Mouse (Mus musculus) 3134 (cell line): ENCODE results near the gene Bco1.

Experiments used
- DNase-seq: peaks from one replicate; pipeline ENCODE4 v3.0.0-alpha.2; 2011; ENCODE audit warnings: low spot score; ENCODE audit not compliant: insufficient read length; ENCODE audit errors: extremely low read depth

The Bco1 gene

DNA sequence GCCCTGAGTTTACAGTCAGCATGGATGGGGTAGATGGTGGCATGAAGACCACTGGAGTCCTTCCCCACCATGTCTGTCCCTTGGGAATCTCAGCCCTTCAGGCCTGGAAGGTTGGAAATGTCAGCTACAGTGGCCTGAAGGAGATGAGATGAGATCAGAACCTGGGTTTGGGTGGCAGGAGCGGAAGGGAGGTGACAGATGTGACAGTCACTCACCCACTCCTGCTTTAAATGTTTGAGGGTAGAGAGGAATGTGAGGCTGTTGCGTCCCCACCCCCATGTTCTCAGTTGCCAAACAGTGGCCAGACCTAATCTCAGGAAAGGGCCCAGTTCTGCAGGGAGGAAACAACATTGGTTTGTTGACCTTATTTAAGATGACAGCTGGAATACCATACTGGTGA lies 41.1 kb downstream of the Bco1 start:
- no peak for DNase-seq

DNA sequence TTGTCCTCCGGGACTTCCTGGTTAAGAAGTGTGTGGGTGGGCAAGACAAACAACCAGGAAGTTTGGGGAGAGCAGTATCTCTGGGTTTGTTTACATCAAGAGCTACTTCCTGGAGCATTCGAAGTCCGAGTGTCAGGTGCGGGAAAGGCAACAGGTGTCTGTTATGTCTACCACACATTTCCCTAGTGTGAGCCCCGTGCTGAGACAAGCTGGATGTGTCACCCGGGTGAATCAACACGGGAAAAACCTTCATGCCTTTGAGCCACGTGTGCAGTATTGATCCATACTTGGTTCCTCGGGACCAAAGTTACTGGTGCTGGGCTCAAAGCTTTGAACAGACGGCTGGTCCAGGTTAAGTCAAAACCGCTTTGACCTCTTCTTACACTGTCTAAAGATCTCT lies 41.7 kb downstream of the Bco1 start:
- no peak for DNase-seq

DNA sequence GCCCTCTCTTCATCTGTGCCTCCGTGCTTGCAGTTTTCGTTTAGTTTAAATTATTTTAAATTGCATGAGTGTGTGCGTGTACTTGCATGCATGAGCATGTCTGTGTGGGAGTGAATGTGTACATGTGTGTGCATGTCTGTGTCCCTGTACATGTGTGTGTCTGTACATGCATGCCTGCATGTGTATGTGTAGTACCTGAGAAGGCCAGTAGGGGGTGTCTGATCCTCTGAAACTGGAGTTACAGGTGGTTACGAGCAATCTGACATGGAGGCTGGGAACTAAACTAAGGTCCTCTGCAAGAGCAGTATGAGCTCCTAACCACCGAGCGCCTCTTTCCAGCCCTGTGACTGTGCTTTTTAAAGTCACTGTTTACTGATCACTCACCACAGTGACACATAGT lies 52.9 kb downstream of the Bco1 start:
- no peak for DNase-seq

DNA sequence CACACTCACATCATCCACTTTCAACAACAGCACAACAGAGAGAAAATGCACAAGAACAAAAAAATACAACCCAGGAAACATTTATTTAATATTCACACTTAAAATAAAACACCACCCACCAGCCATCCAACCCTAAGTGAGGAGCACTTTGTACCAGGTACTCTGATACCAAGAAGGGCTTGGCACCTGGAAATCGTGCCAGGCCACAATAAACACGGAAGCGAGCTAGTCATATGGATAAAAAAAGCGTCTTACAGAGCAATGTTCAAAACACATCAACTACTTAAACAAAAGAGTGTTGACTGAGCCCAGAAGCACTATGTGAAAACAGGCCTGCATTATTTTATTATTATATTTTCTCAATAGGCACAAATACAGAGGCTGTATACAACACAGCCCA lies 60.5 kb downstream of the Bco1 start:
- DNase-seq: no peak

DNA sequence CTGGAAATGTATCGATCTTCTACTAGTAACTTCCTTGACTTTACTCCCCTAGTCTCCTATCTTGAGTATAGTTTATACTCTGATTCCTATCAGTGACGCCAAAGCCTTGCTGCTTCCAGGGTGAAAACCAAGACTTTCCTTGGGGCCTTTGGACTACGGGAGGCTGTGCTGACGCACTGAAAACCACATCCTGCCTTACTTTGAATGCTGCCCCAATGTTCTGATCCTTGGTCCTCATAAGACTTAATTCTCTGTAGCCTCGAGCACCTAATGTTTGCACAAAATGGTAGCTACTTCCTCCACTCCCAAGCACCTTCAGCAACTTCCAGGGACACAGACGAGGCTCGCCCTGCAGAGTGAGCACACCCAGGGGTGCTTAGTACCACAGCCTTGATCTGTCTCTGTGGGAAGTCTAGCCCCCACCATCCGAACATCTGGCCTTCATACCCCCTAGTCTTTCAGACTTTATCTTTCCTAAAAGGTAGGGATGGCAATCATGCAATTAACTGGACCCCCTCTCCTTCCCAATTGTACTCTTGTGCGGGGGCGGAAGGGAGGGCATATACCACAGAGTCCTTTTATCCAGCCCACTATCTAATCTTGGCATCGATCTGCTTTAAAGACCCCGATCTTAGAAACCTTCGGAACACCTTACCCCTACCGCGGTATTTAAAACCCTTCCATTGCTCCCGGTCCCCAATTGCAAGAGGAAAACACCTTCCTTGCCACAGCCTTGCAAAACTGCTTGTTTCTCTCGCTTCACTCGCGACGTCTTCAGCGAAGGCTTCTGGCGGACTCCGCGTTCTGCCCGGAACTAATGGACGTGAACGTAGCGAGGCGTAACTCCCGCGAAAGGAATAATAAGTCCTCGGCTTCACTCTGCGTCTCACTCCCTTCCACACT lies 61.5 kb downstream of the Bco1 start:
- DNase-seq: peak; percentile 39

DNA sequence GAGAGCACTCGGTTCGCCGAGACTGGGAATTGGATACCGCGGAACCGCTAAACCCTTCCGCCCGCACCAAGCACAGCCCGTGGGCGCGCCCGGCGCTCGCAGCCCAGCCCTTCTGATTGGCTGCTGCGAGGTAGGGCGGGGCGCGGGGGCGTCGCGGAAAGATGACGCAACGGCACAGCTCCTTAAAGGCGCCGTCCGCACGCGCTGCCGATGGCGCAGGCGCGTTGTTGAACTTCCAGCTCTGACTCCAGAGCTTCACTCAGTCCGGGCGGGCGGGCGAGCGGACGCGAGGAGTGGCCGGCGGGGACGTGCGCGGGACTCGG lies 62.1 kb downstream of the Bco1 start:
- peak; percentile 97 for DNase-seq

DNA sequence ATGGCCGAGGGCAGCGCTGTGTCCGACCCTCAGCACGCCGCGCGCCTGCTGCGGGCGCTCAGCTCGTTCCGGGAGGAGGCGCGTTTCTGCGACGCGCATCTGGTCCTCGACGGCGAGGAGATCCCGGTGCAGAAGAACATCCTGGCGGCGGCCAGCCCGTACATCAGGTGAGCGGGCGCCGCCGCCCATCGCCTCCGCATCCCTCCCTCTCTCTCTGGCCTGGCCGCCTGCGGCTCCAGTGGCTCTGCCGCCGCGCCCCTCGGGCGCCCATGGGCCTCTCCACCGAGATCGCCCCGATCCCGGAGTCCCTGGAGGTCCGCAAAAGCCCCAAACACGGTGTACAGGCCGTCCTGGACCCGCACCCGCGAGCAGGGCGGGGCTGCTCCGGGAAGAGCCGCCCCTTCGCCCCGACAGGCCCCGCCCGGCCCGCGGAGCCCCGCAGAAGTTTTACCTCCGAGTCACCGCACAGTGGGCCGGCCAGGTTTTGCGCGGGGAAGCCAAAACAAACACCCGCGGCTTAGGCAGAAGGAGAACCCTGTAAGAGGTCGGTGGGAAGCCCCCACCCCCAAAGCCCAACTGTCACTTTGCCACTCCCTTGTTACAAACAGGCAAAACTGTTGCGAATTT lies 62.6 kb downstream of the Bco1 start, which contains the start of gene Gan:
Gan (plus strand) TSS at position 1 of the 627 bp plus-strand sequence.
- peak; percentile 73 for DNase-seq

DNA sequence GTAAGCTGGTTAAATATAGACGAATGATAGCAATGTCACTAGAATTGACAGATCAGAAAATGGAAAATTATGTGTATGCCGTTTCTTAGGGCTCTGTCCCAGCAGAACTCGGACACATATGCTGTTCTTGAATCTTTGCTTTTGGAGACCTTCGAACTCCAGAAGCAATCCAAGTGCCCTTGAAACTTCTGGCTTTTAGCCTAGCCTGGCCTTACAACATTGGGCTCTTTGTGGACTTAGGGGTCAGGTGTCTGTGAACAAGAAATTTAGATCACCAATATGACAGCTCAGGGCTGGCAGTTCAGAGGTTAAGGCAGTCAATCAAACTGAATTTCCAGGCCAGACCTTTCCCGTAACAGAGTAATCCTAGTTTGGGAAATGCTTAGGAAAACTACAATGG lies 63.4 kb downstream of the Bco1 start:
- no peak for DNase-seq

DNA sequence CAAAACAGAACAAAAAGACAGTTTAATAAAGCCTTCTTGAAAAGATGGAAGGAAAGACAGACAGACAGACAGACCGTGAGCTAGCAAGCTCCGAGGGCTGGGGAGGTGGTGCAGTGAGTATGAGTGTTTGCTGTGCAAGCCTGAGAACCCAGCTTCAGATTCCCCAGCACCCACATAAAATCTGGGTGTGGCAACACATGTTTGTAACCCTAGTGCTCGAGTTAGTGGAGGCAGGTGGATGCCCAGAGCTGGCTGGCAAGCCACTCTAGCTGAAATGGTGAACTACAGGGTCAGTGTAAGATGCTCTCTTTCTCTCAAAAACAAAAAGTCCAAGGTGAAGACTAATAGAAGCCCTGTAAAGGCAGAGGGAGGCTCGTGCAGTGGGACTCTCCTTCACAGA lies 69.3 kb downstream of the Bco1 start:
- DNase-seq: no peak

DNA sequence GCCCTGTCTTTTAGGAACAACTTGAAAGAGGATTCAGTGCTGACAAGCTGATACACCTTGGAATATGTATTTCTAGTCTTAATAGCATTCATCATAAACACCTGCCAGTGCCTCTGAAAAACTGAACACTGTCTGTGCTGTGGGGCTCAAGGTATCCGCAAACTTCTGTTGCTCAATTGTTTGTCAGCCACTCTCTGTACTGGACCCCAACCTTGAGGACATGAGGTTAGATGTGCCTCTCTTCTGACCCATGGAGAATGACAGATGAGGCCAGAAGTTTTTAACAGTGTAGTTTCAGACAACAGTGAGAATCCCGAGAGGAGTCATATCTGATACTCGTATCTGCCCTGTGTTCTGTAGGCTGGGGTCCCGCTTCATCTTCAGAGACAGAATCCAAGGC lies 69.9 kb downstream of the Bco1 start:
- DNase-seq: no peak

DNA sequence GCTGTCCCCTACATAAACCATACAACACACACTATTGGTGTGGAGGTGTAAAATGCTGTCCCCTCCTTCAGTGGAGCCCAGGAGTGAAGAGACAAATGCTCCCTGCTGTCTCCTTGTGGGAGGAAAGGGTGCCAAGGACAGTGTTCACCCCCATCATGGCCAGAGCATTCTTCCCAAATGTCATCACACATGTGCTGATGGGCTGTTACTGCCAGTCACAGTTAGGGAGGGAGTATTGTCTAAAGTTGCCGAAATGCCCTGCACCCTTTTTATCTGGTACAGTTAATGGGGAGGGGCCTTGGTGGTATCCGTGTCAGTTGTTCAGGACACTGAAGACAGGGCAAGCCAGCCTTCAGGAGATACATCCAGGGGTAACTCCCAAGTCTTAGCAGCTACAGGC lies 70.9 kb downstream of the Bco1 start:
- DNase-seq: no peak

DNA sequence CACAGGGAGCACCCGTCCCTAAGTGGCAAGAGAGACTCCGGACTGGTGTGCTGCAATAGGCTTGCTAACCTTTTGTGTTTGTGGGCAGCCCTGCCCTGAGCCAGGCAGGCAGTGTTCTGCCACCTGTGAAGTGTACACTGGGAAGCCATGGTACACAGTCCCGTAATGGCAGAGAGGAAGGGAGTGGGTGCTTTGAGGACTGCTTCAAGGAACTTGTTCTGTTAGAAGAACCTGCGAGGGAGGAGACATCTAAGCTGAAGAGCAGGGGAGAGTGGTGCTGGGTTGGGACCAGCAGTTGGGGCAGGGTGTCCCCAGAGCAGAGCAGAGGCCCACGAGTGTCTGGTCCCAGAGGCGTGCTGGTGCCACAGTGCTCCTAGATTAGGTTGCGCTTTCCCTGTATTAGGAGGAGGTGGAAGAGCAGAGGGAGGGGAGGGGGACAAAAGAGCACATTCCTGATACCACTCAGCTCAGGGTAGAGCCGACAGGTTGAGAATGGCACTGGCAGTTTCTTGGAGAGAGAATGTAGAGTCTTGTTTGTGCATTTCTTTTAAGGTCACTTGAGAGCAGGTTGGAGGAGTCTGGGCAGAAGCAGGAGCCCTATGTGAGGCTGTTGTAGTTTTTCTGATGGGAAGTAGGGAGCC lies 71.7 kb downstream of the Bco1 start:
- no peak for DNase-seq

DNA sequence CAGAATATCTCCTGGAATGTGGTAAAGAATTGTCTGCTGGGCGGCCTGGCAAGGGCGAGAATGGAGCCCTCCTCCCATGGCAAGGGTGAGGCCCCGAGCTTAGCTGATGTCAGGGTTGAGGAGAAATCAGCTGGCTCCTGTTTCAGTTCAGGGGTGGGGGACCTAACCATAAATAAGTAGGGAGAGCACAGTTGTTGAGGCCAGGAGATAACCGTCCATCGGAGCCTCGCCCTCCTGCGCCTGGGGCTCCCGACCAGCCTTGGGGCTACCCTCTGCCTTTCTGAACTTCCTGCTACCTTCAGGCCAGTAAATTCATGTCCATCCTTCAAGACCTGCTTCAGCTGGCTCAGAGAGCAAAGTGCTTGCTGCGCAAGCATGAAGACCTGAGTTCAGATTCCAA lies 72.7 kb downstream of the Bco1 start:
- no peak for DNase-seq

DNA sequence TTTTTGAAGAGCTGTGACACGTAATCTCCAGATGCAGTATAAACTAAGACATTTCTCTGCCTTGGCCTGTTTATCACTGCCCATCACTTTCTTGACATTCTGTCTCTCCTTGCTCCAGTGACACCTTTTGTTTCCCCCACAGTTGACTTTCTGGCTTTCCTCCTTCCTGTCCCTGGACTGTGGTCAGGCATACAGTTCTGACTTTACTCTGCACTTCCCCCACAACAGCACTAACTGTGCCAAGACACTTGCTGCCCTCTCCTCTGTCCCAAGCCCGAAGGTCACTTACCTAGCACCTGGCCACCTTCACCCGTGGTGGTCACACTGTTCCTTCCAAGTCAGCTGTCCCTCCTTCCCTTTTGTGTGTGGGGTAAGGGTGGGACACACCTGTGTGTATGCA lies 76.2 kb downstream of the Bco1 start:
- no peak for DNase-seq

DNA sequence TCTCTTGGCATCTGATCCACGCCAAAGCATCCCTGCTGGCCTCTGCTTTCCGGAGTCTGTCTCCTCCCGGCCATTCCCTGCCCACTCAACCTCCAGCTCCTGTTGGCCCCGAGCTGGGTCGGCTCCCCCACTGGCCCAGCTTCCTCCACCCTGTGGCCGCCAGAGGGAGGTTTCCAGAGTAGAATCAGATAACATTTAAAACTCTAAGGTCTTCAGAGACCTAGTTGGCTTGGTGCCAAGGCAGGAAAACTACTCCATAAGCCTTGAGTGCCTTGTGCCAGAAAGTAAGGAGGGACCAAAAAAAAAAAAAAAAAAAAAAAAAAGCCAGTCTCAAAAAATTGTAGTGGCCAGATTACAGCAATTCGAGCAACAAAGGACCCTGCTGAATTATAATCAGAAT lies 77.2 kb downstream of the Bco1 start:
- DNase-seq: no peak

DNA sequence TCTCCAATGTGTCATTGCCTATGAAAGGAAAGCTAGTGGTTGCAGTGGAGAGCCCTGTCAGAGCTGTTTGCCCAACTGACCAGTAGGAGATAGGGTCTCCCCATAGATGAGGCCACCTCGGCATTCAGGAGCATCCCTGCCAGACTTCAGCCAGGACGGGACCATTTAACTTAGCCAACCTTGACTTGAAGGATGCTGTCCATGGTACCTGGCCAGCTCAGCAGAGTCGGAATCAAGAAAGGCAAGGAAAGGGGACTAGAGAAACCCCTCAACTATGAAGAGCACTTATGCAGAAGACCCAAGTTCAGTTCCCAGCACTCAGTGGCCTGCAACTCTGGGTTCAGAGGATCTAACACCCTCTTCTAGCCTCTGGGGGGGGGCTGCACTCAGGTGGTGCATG lies 78.0 kb downstream of the Bco1 start:
- DNase-seq: no peak

DNA sequence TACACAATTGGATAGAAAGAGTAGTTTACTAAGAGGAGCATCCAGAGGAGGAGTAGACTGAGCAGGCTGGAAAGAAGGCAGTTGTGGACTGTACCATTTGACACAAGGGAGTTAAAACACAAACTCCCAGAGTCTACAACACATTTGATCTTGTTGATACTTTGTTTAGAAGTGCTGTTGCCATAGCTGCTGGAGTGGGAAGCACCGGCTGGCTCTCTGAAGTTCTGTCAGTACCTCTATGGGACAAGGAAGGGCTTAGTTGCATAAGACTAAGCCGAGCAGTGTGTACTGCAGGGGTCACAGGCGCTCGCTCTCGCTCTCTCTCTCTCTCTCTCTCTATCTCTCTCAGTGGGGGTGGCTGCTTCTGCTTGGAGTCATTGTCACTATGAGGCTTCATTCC lies 78.9 kb downstream of the Bco1 start:
- DNase-seq: no peak

DNA sequence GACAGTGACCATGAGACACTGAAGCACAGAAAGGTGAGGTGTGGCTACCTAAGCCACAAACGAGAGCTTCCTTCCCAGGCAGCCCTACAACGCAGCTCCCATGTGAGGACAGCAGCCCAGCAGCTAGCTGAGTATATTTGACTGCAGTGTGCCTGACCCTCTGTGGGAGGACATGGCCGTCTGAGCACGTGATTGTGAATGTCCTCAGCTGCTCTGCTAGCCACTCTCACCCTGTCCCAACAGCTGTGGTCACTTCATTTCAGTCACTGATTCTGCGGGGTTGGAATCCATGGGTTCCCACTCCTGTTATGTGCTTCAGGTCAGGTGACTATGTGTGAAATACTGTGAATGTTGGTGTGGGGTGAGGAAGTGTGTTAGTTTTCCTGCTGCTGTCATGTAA lies 80.7 kb downstream of the Bco1 start:
- no peak for DNase-seq

DNA sequence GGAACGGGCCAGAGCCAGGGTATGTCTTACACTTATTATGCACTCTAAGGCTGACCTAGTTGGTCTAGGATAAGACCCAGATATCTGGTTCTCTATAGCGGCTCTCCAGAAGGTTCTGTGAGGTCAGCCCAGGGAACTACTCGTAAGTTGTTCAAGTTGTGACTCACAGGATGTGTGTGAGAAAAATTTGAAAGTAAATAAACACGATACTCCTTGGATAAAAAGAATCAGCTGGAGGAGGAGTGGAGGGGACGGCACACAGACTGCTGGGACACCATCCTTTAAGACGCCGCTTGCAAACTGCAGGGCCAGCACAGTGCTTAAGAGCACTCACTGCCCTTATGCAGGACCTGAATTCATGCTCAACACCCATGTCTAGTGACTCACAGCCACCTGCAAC lies 81.6 kb downstream of the Bco1 start:
- no peak for DNase-seq

DNA sequence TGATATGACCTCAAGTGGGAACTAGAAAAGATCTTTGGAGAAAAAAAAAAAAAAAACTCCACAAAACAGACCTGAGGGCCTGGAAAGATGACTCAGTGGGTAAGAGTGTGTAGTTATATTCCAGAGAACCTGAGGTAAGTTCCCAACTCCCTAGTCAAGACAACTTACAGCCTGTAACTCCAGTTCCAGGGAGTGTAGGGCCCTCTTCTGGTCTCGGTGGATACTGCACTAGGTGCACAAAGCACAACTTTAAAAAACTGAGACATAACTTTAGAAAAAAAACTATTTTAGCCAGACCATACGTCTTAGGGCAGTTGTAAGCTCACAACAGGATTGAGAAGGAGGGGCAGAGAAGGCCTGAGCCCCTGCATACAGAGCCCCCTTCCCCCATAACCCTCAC lies 82.4 kb downstream of the Bco1 start:
- DNase-seq: no peak

DNA sequence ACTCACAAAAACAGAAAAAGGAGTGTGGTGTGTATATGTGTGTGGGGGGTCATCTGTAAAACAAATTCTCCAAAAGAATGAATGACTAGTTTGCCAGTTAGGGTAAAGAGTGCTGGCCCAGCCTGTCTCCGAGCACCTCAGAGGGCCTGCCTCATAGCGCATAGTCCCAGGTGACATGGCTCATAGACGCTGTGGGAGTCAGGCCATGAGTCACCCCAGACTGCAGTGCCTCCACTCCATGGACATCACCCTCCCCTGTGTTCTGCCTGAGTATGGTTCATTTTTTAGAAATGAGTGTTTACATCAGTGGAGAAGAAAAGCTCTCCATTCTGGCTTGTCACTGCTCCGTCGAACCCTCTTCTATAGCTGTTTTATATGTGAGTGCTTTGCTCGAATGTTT lies 83.0 kb downstream of the Bco1 start:
- DNase-seq: no peak

DNA sequence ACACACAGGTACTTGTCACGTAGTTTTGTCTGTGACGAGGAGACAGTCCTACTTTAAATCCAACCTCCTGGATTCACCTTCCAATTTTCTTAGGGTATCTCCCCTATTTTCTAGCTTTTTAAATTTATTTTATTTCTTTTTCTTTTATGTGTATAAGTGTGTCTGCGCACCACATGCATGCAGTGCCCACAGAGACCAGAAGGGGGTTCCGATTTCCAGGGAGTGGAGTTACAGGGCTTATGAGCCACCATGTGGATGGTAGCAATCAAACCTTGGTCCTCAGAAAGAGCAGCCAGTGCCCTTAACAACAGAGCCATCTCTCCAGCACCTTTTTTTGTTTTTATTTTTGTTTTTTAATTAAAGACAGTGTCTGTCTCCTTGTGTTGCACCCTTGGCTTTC lies 87.1 kb downstream of the Bco1 start:
- no peak for DNase-seq
